Mouse (Mus musculus) MEL (cell line): Measurements from ENCODE around the gene Ubox5. TPM values are rescaled to one million over a fixed set of nuclear protein-coding genes. Genes with fewer than 3 reads are reported as not detected.
"Not testable (repeated sequence)": the region's sequence is repeated elsewhere in the genome, so short reads cannot be mapped to it uniquely, and the experiment has no call there.

Experiments used
- DNase-seq: peaks from one replicate; pipeline ENCODE4 v3.0.0; 2011; ENCODE audit warnings: low read depth, low spot score
- H3K27ac ChIP-seq: 2 replicates; pipeline ENCODE4 v1.5.1; 2012; ENCODE audit warnings: low read depth, mild to moderate bottlenecking, control low read depth, low read length, moderate library complexity; ENCODE audit not compliant: control insufficient read depth
- H3K27me3 ChIP-seq, 2 experiments: fragments of 150-350 bp in 1 of 2; sonication (generic) in 1 of 2; 2 replicates each; pipeline ENCODE4 v1.6.1; 2012; ENCODE audit warnings: low read length in 2 of 2, mild to moderate bottlenecking in 2 of 2, improper control_type of control experiment in 1 of 2, moderate library complexity in 1 of 2; ENCODE audit not compliant: insufficient read depth in 2 of 2, control insufficient read depth in 1 of 2
- H3K36me3 ChIP-seq, 2 experiments: 2 replicates each; pipeline ENCODE4 v1.6.1; 2012 to 2014; ENCODE audit warnings: low read length in 2 of 2, improper control_type of control experiment in 1 of 2, inconsistent platforms in 1 of 2, mild to moderate bottlenecking in 1 of 2; ENCODE audit not compliant: insufficient read depth in 2 of 2, control insufficient read depth in 1 of 2
- H3K4me1 ChIP-seq, 2 experiments: fragments of 150-350 bp in 1 of 2; sonication (generic) in 1 of 2; 2 replicates each; pipeline ENCODE4 v1.6.1; 2012; ENCODE audit warnings: low read length in 2 of 2, improper control_type of control experiment in 1 of 2, mild to moderate bottlenecking in 1 of 2; ENCODE audit not compliant: insufficient read depth in 2 of 2, control insufficient read depth in 1 of 2
- H3K4me3 ChIP-seq, 2 experiments: fragments of 150-350 bp in 1 of 2; sonication (generic) in 1 of 2; 2 replicates each; pipeline ENCODE4 v1.5.1; 2012; ENCODE audit warnings: low read depth in 2 of 2, low read length in 2 of 2, mild to moderate bottlenecking in 2 of 2, moderate library complexity in 2 of 2, control low read depth in 1 of 2, improper control_type of control experiment in 1 of 2; ENCODE audit not compliant: control insufficient read depth in 1 of 2, insufficient read depth in 1 of 2
- H3K79me2 ChIP-seq: 2 replicates; pipeline ENCODE4 v1.6.1; 2012; ENCODE audit warnings: mild to moderate bottlenecking, low read length, moderate library complexity; ENCODE audit not compliant: control insufficient read depth, poor library complexity, insufficient read depth
- H3K9ac ChIP-seq: 2 replicates; pipeline ENCODE4 v1.6.1; 2012; ENCODE audit warnings: low read depth, mild to moderate bottlenecking, control low read depth, low read length, moderate library complexity; ENCODE audit not compliant: control insufficient read depth, poor library complexity, severe bottlenecking
- H3K9me3 ChIP-seq: fragments of 150-350 bp; sonication (generic); replicated peaks from 2 replicates; pipeline ENCODE4 v1.6.1; 2012; ENCODE audit warnings: mild to moderate bottlenecking, low read length, improper control_type of control experiment, moderate library complexity; ENCODE audit not compliant: insufficient read depth
- CHD2 ChIP-seq: IDR thresholded peaks from 2 replicates; pipeline ENCODE4 v1.6.1; 2011; ENCODE audit warnings: low read length, improper control_type of control experiment
- CTCF ChIP-seq, 3 experiments: IDR thresholded peaks in 2 of 3; conservative IDR thresholded peaks in 1 of 3; 2 replicates each; pipeline ENCODE4 v1.5.1; 2011 to 2012; ENCODE audit warnings: low read length in 3 of 3, low read depth in 2 of 3, mild to moderate bottlenecking in 2 of 3, improper control_type of control experiment in 1 of 3, inconsistent platforms in 1 of 3, mixed read lengths in 1 of 3, moderate library complexity in 1 of 3; ENCODE audit not compliant: control insufficient read depth in 1 of 3, insufficient read depth in 1 of 3, poor library complexity in 1 of 3, severe bottlenecking in 1 of 3
- MEF2A ChIP-seq: IDR thresholded peaks from 2 replicates; pipeline ENCODE4 v1.6.1; 2014; ENCODE audit warnings: low read depth, mild to moderate bottlenecking, inconsistent platforms, low read length, improper control_type of control experiment; ENCODE audit not compliant: poor library complexity, insufficient replicate concordance, severe bottlenecking; ENCODE audit errors: extremely low read depth
- MXI1 ChIP-seq: IDR thresholded peaks from 2 replicates; pipeline ENCODE4 v1.6.1; 2011; ENCODE audit warnings: mild to moderate bottlenecking, low read depth, low read length, improper control_type of control experiment
- MYB ChIP-seq: IDR thresholded peaks from 2 replicates; pipeline ENCODE4 v1.6.1; 2011; ENCODE audit warnings: mild to moderate bottlenecking, low read depth, low read length, improper control_type of control experiment
- MYC ChIP-seq: IDR thresholded peaks from 2 replicates; pipeline ENCODE4 v1.6.1; 2011; ENCODE audit warnings: low read depth, mild to moderate bottlenecking, low read length, improper control_type of control experiment, moderate library complexity
- POLR2AphosphoS2 ChIP-seq: IDR thresholded peaks from 2 replicates; pipeline ENCODE4 v1.6.1; 2011; ENCODE audit warnings: low read length, improper control_type of control experiment
- RCOR1 ChIP-seq: IDR thresholded peaks from 2 replicates; pipeline ENCODE4 v1.6.1; 2012; ENCODE audit warnings: low read depth, mild to moderate bottlenecking, inconsistent platforms, low read length, improper control_type of control experiment
- SMC3 ChIP-seq: IDR thresholded peaks from 2 replicates; pipeline ENCODE4 v1.6.1; 2011; ENCODE audit warnings: low read depth, low read length, improper control_type of control experiment
- TCF12 ChIP-seq: IDR thresholded peaks from 2 replicates; pipeline ENCODE4 v1.6.1; 2014; ENCODE audit warnings: low read depth, mild to moderate bottlenecking, inconsistent platforms, low read length, improper control_type of control experiment, moderate library complexity
- ZKSCAN1 ChIP-seq: IDR thresholded peaks from 2 replicates; pipeline ENCODE4 v1.6.1; 2012; ENCODE audit warnings: low read depth, mild to moderate bottlenecking, inconsistent platforms, low read length, improper control_type of control experiment, moderate library complexity
- polyA plus RNA-seq, 2 experiments: library from polyadenylated mRNA; stranded (reverse) in 1 of 2; unstranded in 1 of 2; fragments of >175 nt in 1 of 2; fragments of >200 nt in 1 of 2; gene quantifications; 2 replicates each; pipeline versions ENCODE4 v1.2.1 to v1.2.4; 2012; ENCODE audit warnings: low replicate concordance in 2 of 2, low read depth in 1 of 2; ENCODE audit not compliant: insufficient read length in 2 of 2, insufficient read depth in 1 of 2, missing spikeins in 1 of 2
- total RNA-seq: library from RNA; depleted of rRNA; stranded (reverse); fragments of 300-350 nt; gene quantifications from 2 replicates; pipeline ENCODE4 v1.2.3, GENCODE M21; 2012

The Ubox5 gene
- total and polyA plus RNA-seq, 3 experiments, result 5.4 to 11.2 TPM; not detected in 1

GRCm38 (mm10) chr2:130653303-130653702, 23.5 kb upstream of the Ubox5 start:
- no peak for DNase-seq
- Histone ChIP-seq H3K79me2 (no peaks in the 10 kb centered on the region), H3K36me3 (peaks cover 2 to 13% of the 10 kb centered on the region in 2 experiments; a peak in 3 of 4 replicates), H3K27ac (no peak overlapping the region)
- no peak for TF ChIP-seq MYC
- TF ChIP-seq, all 39 proteins: peak for 0
- Histone ChIP-seq H3K4me3 (no peak overlapping the region), H3K4me1 (peaks cover 11 to 19% of the 10 kb centered on the region in 2 experiments), H3K9me3 (no peaks in the 10 kb centered on the region), H3K9ac (no peak overlapping the region), H3K27me3 (no peaks in the 10 kb centered on the region)

GRCm38 (mm10) chr2:130649028-130649427, 19.2 kb upstream of the Ubox5 start:
- not testable (repeated sequence) for H3K9ac ChIP-seq, H3K9me3 ChIP-seq, H3K27me3 ChIP-seq, DNase-seq, H3K4me1 ChIP-seq, H3K4me3 ChIP-seq, H3K79me2 ChIP-seq, H3K36me3 ChIP-seq, H3K27ac ChIP-seq
- peak in 2 of 3 experiments; percentile 3 to 20; a peak in 1 of 6 replicates for TF ChIP-seq CTCF (IDR thresholded peaks at IDR 0.05 in 2 of 3, conservative IDR thresholded peaks at IDR 0.05 in 1 of 3; ENCODE audit: control insufficient read depth in 1 of 3, insufficient read depth in 1 of 3, low read depth in 2 of 3, low read length in 3 of 3, poor library complexity in 1 of 3, severe bottlenecking in 1 of 3)

- no peak for DNase-seq
- Histone ChIP-seq H3K27ac (no peak overlapping the region), H3K4me1 (peaks cover 0 to 8% of the 10 kb centered on the region in 2 experiments; a peak in 3 of 4 replicates), H3K36me3 (peaks cover 0 to 6% of the 10 kb centered on the region in 2 experiments; a peak in 2 of 4 replicates), H3K79me2 (no peaks in the 10 kb centered on the region), H3K27me3 (no peaks in the 10 kb centered on the region), H3K9me3 (no peaks in the 10 kb centered on the region), H3K4me3 (no peak overlapping the region), H3K9ac (no peak overlapping the region)
- TF ChIP-seq CHD2 (no peak), TCF12 (no peak), RCOR1 (no peak), MXI1 (no peak), POLR2AphosphoS2 (no peak), MYC (no peak), ZKSCAN1 (no peak), SMC3 (no peak), MYB (no peak), MEF2A (no peak)
Measured at GRCm38 (mm10) chr2:130645198-130645597, 15.4 kb upstream of the Ubox5 start.
